Mouse (Mus musculus): Measurements from ENCODE around the gene Cabp4.

GRCm38 (mm10) chr19:4171393-4172290 lies 27.8 kb upstream of the Cabp4 start:
- TF ChIP-seq CTCF (IDR thresholded peaks at IDR 0.05) (no peak), POLR2A (IDR thresholded peaks at IDR 0.05; ENCODE audit: insufficient read depth, low read depth, low read length) (peak; percentile 49; the same call in 1 of the 2 replicates)
